In the genomic region with DNA sequence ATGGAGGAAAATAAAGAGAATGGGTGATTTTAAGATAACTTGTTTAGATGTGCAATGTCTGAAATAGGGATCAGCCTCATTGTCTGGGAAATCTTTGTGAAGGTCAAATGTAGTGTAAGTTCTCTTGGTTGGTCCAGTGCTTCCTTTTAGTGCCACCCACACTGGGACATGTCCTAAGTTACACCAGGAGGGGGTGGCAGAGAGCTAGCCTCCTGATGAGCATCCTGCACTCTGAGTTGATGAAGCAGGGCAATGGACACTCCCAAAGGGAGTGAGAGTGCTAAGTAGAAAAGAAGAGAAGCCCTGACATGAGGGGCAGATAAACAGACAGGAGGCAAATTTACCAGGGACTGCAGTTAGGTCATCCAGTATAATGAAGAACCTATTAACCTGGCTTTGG, we compare ENCODE assay signal across 8 mouse cellular contexts. TPM values are rescaled to one million over a fixed set of nuclear protein-coding genes. Genes with fewer than 3 reads are reported as not detected.
DNase-seq lines count a peak whose midpoint lies in the region; ATAC-seq and TF ChIP-seq lines count a peak whose summit lies in the region.

No protein-coding gene starts in this region.

- H3K27me3 ChIP-seq in hindbrain, embryonic 10.5 days (ENCODE audit: insufficient read depth, poor library complexity, severe bottlenecking) = no peaks in the 10 kb centered on the region
- no peaks in the 10 kb centered on the region for H3K27me3 ChIP-seq in hindbrain, embryonic 13.5 days

- H3K27ac ChIP-seq in hindbrain, embryonic 10.5 days = no peak overlapping the region
- no peak overlapping the region for H3K27ac ChIP-seq in hindbrain, embryonic 13.5 days
- H3K27ac ChIP-seq in ES-E14 (ENCODE audit: insufficient read depth, low read depth, low read length, poor library complexity, severe bottlenecking) = no peak overlapping the region

- no peak overlapping the region for H3K9ac ChIP-seq in hindbrain, embryonic 13.5 days
- H3K9ac ChIP-seq in ES-E14 (ENCODE audit: insufficient read depth, low read depth, low read length, poor library complexity, severe bottlenecking) = no peak overlapping the region

- H3K9me3 ChIP-seq in hindbrain, embryonic 10.5 days = no peaks in the 10 kb centered on the region
- H3K9me3 ChIP-seq in hindbrain, embryonic 13.5 days = no peaks in the 10 kb centered on the region
- no peaks in the 10 kb centered on the region for H3K9me3 ChIP-seq in ES-E14 (ENCODE audit: control insufficient read depth, insufficient read depth, low read depth, low read length)

- H3K36me3 ChIP-seq in hindbrain, embryonic 10.5 days = no peaks in the 10 kb centered on the region
- H3K36me3 ChIP-seq in hindbrain, embryonic 13.5 days = no peaks in the 10 kb centered on the region
- H3K36me3 ChIP-seq in ES-E14 (ENCODE audit: control insufficient read depth, insufficient read depth, low read length, poor library complexity, severe bottlenecking) = no peaks in the 10 kb centered on the region

- peak; percentile 37 for DNase-seq in hindbrain, embryonic 10.5 days (ENCODE audit: low spot score)
- peak; percentile 11 for DNase-seq in ES-E14 (ENCODE audit: low read depth, low spot score)
- peak; percentile 4 to 13 for DNase-seq in cerebellum, postnatal 36 days
- DNase-seq in heart, postnatal 10 days = peak; percentile 16 to 48
- DNase-seq in layer of hippocampus, postnatal 36 days = peak; percentile 5 to 15
- DNase-seq in right cerebral cortex, postnatal 10 days (ENCODE audit: low spot score in 2 of 2) = peak; percentile 16 to 49
- no peak for DNase-seq in B cell, adult 2 months

- no peak overlapping the region for H3K4me2 ChIP-seq in hindbrain, embryonic 13.5 days

- in situ Hi-C loops in ES-E14 (cut with MboI; ENCODE audit: low sequenced_read_pairs in 2 of 2, unreplicated experiment in 2 of 2) = loop anchor here in 1 of 2 experiments (10.0 kb wide), 1 partner anchor 391 kb away; the partner anchor contains the start of gene Sox3

- intact Hi-C loops in heart, postnatal 10 days (cut with DNase I) = loop anchor here (5.0 kb wide), 1 partner anchor 543 kb away; no protein-coding TSS in a partner anchor

- no peak for ATAC-seq in hindbrain, embryonic 13.5 days (ENCODE audit: low FRiP score)

- no peak overlapping the region for H3K4me3 ChIP-seq in hindbrain, embryonic 10.5 days
- no peak overlapping the region for H3K4me3 ChIP-seq in hindbrain, embryonic 13.5 days
- no peak overlapping the region for H3K4me3 ChIP-seq in ES-E14 (ENCODE audit: insufficient read depth in 1 of 2, low read depth in 1 of 2, low read length in 2 of 2, poor library complexity in 1 of 2, severe bottlenecking in 1 of 2)

- H3K4me1 ChIP-seq in hindbrain, embryonic 10.5 days (replicated peaks) = no peaks in the 10 kb centered on the region
- H3K4me1 ChIP-seq in hindbrain, embryonic 13.5 days (replicated peaks) = no peaks in the 10 kb centered on the region
- no peaks in the 10 kb centered on the region for H3K4me1 ChIP-seq in ES-E14 (ENCODE audit: control insufficient read depth in 2 of 2, insufficient read depth in 2 of 2, low read length in 2 of 2, poor library complexity in 1 of 2)

TF ChIP-seq in ES-E14, 5 proteins besides CTCF, POLR2A, EP300 and RAD21:
- TF ChIP-seq ZNF384 (IDR thresholded peaks at IDR 0.05; ENCODE audit: low read depth, low read length) = no peak
- TF ChIP-seq ZC3H11A (IDR thresholded peaks at IDR 0.05; ENCODE audit: borderline replicate concordance, low read depth, low read length) = peak; percentile 43; the same call in 1 of the 2 replicates

RNA-seq across cellular contexts. Expression of gene Gm7073, which starts 35.1 kb away (rescaled TPM):
- polyA plus RNA-seq in hindbrain, embryonic 10.5 days (2016; fragmentation: Nextera tagmentation; extraction: Ambion mirVana) = not detected in 2 replicates
- polyA plus RNA-seq in hindbrain, embryonic 13.5 days (2015; fragmentation: Nextera tagmentation; extraction: Ambion mirVana) = not detected in 2 replicates
- total RNA-seq in ES-E14 (2012; rRNA removed) = not detected in 2 replicates
- total RNA-seq in heart, postnatal 10 days (2021) = not detected
- not detected for total RNA-seq in layer of hippocampus, postnatal 36 days (2021)

Comparison
In these comparisons a context has a peak if more than half of its experiments do, and no peak if none do; other contexts are left out.
1. DNase-seq: peak in hindbrain, embryonic 10.5 days (single experiment), ES-E14 (single experiment), cerebellum, postnatal 36 days (2 of 2), heart, postnatal 10 days (2 of 2), layer of hippocampus, postnatal 36 days (2 of 2) and right cerebral cortex, postnatal 10 days (2 of 2); none in B cell, adult 2 months (0 of 2).